Mouse (Mus musculus) adrenal gland, postnatal 10 days (tissue): ENCODE data around the gene 9130204L05Rik. TPM values are rescaled to one million over a fixed set of nuclear protein-coding genes. Genes with fewer than 3 reads are reported as not detected.

Source experiments
- DNase-seq: peaks from one replicate; pipeline ENCODE4 v3.0.0; 2021; ENCODE audit warnings: mixed read lengths
- long read RNA-seq, 2 experiments: library from polyadenylated mRNA; stranded (forward); transcript quantifications; one replicate each; pipeline ENCODE4 v2.0.0; 2021
- total RNA-seq, 2 experiments: library from RNA; stranded (reverse); gene quantifications; 2 replicates each; pipeline ENCODE4 v1.2.3; 2021

The 9130204L05Rik gene
- total RNA-seq: not detected
- long read RNA-seq, experiment 1: 0 reads
- long read RNA-seq, experiment 2: 0 reads

DNA sequence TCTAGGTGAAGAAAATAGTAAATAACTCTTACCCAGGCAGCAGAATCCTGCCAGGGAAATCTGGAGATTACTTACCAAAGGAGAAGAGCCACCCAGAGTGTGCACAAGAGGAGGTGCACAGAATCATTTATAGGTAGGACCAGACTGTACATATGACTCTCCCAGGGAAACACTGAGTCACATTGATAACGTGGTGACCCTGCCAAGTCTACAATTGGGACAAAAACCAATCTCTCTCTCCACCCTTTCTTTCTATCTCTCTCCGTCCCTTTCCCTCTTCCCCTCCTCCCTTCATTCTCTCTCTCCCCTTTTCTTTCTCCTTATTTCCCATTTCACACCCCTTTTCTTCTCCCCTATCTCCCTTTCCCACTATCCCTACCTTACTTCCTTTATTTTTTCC, at the start of gene 9130204L05Rik:
Gene 9130204L05Rik, minus strand, starts transcription at position 101 of the 400 bp plus-strand sequence.
- no peak for DNase-seq

DNA sequence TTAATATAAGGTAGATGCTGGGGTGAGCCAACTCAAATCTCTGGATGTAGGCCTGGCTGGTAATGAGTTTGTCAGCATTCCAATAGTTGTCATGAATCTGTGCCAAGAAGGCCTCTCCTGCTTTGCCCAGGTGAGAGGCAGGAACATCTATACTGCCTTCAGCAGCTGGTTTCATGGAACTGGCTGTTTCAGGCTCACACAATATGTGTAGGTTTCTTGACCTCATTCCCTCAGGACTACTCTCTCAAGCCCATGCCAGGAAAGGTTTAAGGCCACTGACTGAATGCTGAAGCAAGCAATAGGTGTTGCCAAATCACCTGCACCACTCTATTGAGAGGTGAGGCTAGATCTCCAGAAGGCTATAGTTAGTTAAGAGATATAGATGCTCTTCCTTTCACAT, 18.1 kb upstream of the 9130204L05Rik start:
- DNase-seq: no peak

- no peak for DNase-seq
These were observed 31.4 kb downstream of the 9130204L05Rik start for GRCm38 (mm10) chr3:91059211-91059610.

- peak; percentile 6 for DNase-seq
These were observed 37.9 kb downstream of the 9130204L05Rik start for GRCm38 (mm10) chr3:91052654-91053053.
